Mouse (Mus musculus) cerebellum, adult 8-10 months (tissue): Measurements from ENCODE around the gene Fam234a.

Experiments
- DNase-seq: peaks from one replicate; pipeline ENCODE4 v3.0.0; 2022

The Fam234a gene

DNA sequence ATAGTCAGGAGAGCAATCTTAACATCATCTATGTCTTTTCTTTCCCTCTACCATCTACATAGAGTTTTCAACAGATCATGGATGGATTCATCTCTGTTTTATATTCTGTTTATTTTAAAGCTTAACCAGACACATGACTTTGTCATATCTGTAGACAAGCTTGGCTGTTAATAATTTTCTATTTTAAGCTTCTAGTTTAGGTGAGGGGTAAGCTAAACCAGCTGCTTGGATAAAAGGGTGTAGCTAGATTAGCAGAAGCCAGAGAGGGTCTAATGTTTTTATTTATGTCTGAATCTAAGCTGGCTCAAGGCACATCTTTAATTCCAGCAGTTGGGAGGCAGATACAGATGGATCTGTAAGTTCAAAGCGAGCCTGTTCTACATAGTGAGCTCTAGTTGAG is 81.3 kb downstream of the Fam234a start:
- DNase-seq, result no peak
